Mouse (Mus musculus): Measurements from ENCODE around the gene Chmp6. TPM values are rescaled to one million over a fixed set of nuclear protein-coding genes. Genes with fewer than 3 reads are reported as not detected.
A peak's percentile ranks its signal among the peaks of the same experiment; 100 is the strongest.

Chmp6 gene
- total RNA-seq, 2 experiments from 2014 or later, result 30.8 to 33.5 TPM

- DNase-seq, result no peak
Observed at GRCm38 (mm10) chr11:119907711-119908110, 5.5 kb upstream of the Chmp6 start.

DNA sequence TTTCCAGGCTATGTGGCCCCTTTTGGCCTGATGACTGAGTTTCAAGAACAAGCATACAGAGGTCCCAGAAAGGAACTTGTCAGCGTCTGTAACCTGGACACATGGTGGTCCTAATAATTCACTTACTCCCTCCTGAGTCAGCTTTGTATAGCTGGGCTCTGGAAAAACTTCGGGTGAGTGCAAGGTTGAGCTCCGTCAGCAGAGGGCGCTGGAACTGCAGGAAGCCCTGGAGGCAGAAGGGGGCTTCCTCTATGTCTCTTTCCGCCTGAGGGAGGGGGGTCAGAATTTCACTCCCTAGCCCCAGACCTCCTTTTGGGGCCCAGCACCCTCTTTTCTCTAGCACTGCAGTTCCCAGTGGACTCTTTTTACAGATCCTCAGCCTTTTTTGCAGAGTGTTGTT is 3.8 kb upstream of the Chmp6 start:
- DNase-seq, result peak; percentile 79

GRCm38 (mm10) chr11:119912845-119913244 is 396 bp upstream of the Chmp6 start:
- no peak for DNase-seq

DNA sequence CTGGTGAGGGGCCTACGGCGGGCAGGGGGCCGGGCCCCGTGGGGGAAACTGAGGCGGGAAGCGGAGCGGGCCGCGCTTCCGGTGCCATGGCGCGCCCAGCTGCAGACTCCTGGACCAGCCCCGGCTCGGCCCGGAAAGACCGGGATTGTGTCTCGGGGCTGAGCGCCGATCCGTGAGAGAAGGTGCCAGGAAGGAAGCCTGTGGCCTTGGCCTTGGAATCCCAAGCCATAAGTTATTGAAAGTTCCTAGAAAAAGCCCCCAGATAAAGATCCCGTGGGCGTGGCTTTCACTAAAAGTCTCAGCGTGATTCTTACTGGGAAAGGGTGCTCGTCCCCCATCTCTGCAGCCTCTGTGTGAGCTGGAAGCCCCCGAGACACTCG is 684 bp downstream of the Chmp6 start:
- no peak for DNase-seq

DNA sequence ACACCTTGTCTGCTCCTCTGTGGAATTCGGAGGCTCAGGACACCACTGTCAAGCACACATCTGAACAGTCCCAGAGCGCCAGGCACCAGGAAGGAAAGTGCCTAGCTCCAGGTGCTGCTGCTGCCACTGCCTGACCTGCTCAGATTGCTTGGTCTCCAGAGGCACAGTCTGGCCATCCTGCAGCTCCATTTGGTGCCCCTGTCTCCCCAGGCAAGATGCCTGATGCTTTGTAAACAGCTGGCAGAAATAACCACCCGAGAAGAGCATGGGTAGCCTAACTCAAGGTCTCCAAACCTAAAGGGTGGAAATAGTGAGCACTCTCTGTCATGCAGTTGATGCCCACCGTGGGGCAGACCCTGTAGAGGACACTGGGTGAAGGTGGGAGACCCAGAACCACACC is 1.1 kb downstream of the Chmp6 start:
- no peak for DNase-seq

- DNase-seq, result no peak
Observed at GRCm38 (mm10) chr11:119915666-119916065, 2.4 kb downstream of the Chmp6 start.

GRCm38 (mm10) chr11:119916102-119916790 is 3.0 kb downstream of the Chmp6 start:
- DNase-seq, result peak; percentile 53

DNA sequence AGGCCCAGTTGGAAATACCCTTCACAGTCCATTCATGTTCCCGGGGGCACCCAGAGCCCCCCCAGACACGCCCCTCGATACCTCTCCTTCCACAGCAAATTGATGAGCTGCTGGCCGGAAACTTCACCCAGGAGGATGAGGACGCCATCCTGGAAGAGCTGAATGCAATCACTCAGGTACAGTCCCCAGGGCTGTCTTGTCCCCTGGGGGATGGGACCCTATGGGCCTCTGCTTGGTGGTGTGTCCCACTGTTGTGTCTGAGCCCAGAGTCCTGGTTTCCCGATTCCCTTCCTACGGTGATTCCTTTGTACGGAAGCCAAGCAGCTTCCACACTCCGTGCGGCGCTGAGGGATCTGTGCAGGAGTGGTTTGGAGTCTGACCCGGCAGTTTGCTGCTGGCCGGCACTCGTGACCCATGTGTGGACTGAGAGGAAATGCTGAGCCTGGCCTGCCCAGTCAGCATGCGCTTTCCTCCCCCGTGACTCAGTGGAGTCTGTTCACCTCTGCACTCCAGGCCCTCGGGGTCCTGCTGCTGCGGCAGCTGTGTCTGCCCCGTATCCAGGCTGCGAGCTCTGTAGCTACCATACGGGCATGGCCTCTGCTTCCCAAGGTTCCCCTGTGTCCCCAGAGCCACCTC is 3.7 kb downstream of the Chmp6 start:
- no peak for DNase-seq

DNA sequence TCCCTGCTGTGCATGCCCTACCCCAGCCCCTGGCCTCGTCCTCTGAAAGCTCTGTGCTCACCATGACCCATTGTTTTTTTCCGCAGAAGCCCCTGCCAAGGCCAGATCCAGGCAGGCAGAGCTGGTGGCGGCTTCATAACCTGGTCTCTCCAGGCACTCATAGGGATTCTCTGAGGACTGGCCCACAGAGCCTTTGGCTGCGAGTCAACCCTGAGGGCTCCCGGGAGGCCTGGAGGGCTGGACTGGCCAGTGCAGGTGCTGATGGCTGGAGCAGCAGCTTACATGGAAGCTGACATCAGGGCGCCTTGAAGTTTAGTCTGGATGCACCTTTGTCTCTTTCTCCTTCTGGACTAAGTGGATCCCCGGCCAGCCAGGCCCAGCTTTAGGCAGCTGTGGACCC is 5.3 kb downstream of the Chmp6 start:
- DNase-seq, result no peak

DNA sequence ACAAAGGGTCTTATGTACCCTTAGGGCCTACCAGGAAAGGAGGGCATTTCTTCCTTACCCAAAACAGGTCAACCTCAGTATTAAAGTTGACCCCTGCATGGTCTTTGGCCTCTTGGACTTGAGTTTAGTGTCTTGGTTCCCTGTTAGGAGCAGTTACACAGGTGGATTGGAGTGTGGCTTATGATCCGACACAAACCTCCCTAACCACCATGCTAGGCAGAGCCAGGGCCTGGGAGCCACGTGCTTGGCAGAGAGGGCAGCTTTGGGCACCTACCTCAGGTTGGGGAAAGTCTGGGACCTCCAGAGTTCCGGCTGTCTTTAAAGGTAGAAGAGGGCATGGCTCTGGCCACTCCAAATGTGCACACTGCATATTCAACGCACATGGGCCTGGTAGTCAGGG is 6.2 kb downstream of the Chmp6 start:
- DNase-seq, result no peak

DNA sequence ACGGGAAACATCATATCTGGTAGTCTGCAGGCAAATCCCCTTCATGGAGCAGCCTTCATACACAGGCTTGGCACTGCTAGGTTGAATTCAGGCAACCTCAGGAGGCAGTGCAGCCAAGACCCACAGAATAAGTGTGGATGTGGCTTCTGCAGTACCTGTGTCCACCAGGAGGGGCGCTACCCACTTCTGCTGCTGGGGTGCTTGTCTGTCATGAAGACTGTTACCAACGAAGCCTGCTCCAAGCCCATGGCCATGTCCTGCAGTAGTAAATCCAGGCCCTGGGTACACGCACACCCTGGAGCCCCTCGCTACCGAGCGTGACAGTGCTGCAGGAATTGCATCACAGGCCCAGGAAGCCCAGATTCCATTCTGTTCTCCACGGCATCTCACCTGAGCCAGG is 6.7 kb downstream of the Chmp6 start:
- peak; percentile 83 for DNase-seq

DNA sequence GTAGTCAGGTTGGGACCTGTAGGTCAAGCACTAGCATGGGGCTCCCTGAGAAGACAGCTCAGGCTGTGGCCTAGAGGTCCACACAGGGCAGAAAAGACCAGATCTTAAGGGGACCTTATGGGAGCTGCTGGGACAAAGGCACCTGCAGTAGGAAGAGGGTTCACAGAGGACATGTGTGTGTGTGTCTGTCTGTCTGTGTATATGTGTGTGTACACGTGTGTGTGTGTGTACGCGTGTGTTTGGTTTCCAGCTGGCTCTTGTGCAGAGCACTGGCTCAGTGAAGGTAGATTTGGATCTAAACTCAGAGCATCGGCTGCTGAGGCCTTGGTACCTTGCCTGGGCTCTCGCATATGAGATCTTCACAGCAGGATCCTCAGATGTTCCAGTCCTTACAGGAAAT is 7.4 kb downstream of the Chmp6 start:
- no peak for DNase-seq

- no peak for DNase-seq
Observed at GRCm38 (mm10) chr11:119925176-119925575, 11.9 kb downstream of the Chmp6 start.

- DNase-seq, result no peak
Observed at GRCm38 (mm10) chr11:119926762-119927161, 13.5 kb downstream of the Chmp6 start.

DNA sequence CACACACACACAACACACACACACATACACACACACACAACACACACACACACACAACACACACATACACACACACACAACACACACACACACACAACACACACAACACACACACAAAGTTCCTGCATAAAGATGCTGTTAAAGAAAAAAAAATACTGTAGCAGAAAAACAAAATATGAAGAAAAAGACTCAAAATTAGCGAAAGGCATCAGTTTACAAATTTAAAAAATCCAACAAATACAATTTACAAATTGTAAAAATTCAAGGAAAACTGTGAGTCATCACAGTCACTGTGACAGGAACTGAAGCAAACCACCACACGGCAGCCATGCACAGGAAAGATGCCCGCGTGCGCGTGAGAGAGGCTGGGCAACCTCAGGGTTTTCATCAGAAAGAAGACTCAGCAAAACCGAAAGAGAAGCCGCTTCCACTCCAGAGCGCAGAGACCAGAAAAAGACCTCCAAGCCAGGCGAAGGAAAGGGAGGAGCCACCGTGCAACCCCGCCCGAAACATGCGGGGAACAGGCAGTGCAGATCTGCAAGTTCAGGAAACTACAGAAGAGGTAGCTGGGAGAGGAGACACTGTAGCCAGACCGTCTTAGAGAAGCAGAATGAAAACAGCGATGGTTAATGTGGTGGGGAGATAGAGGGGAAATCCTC is 14.9 kb downstream of the Chmp6 start:
- DNase-seq, result no peak

GRCm38 (mm10) chr11:119929603-119930265 is 16.5 kb downstream of the Chmp6 start:
- no peak for DNase-seq

DNA sequence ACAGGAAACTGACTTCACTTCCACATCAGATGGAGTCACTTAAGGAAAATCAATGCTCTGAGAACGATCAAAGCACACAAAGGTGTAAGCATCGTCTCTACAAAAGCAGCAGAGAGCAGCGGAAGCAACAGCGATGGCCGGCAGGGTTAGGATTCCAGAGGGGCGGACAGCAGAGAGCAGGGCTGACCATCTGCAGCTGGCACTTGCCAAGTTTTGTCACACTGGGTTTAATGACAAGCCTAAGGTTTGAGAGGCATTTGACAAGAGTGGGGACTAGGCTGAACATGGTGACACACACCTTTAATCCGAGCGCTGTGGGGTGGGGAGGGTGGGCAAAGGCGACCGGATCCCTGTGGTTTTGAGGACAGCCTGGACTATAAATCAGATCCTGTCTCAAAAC is 18.6 kb downstream of the Chmp6 start:
- no peak for DNase-seq

- DNase-seq, result peak; percentile 53
Observed at GRCm38 (mm10) chr11:119933142-119933541, 19.9 kb downstream of the Chmp6 start.

DNA sequence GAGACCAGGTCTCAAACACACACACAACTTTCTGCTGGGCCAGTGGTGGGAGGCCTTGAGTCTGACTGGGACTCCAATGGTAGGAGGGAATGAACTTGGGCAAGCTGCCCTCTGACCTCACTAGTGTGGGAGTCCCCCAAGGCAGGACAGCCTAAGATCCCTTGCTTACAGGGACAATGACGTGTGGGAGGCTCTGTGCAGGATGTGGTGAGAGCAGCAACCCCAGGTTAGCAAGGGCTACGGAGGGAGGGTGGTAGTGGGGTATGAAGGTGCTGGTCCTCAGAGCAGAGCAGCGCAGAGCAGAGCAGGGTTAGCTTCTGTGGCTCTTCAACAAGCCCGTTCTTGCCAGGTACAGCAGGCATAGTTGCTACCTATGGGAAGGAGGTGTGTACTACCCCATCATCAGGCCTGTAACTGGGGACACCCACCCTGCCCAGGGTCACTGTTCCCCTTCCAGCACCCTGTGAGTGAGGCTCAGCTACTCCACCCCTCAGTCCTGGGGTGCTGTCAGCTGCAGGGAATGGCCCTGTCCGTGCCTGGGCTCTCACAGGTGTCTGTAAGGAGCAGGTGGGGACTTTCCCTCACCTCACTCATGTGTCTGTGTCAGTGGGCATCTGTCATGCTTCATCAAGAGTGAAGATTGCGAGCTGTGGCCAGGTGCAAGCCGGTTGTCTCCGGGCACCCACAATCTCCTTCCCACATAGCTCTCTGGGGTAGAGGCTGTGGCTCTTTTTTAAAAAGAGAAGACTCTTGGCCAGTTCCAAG is 20.8 kb downstream of the Chmp6 start:
- DNase-seq, result no peak

DNA sequence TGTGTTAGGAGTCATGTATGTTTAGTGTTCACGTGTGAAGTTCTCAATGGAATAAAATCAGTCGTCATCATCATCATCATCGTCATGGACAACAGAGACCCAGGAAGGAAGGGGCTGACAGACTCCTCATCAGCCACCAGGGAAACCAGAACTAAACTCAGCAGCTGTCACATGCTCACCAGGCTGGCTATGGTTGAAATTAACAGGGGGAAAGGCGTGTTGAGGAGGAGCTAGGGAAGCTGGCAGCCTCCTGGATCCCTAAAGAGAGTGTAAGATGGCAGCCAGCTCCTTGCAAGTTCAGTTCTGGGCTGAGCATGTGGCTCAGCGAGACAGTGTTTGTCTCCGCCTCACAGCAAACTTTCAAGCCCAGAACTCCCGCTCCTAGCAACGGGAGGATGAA is 21.5 kb downstream of the Chmp6 start:
- no peak for DNase-seq

DNA sequence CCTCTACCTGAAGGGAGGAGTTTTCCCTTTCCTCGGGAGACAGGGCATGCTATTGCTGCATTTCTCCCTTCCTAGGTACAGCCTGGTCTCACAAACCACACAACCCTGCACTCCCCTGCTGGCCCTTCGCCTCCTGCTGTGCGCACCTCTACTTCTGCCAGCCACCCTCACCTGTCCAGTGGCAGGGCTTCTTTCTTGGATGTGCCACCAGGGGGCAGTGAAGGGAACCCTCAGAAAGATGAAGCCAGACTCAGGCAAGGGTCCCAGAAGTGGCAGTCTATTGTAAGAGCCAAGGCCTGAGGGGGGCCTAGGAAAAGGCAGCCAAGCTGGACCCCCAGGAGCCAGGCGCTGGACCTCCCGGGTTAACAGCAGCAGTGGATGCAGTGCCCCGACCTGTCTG is 22.2 kb downstream of the Chmp6 start:
- DNase-seq, result peak; percentile 67

GRCm38 (mm10) chr11:119936456-119936855 is 23.2 kb downstream of the Chmp6 start:
- DNase-seq, result no peak

Measured in gastrocnemius, postnatal 10 days (tissue).